Comparison of ENCODE assay signal across 8 mouse cellular contexts in genomic region chr9:75221420-75222287, GRCm38 (mm10). TPM values are rescaled to one million over a fixed set of nuclear protein-coding genes. Genes with fewer than 3 reads are reported as not detected.
DNase-seq lines count a peak whose midpoint lies in the region; ATAC-seq lines count a peak whose summit lies in the region.

No protein-coding gene starts in this region.

- 69% methylated on average over 10 of the region's 10 CpGs for WGBS in forebrain, embryonic 12.5 days
- 66% methylated on average over 10 of the region's 10 CpGs for WGBS in forebrain, embryonic 11.5 days
- 68% methylated on average over 10 of the region's 10 CpGs for WGBS in kidney, embryonic 14.5 days
- 69% methylated on average over 10 of the region's 10 CpGs for WGBS in midbrain, embryonic 15.5 days

- no peak overlapping the region for H3K27ac ChIP-seq in forebrain, embryonic 12.5 days
- no peak overlapping the region for H3K27ac ChIP-seq in forebrain, embryonic 11.5 days (ENCODE audit: low read depth, low read length)
- H3K27ac ChIP-seq in kidney, embryonic 14.5 days (ENCODE audit: low read depth, low read length), result no peak overlapping the region
- no peak overlapping the region for H3K27ac ChIP-seq in midbrain, embryonic 15.5 days

- no peak overlapping the region for H3K9ac ChIP-seq in forebrain, embryonic 12.5 days
- no peak overlapping the region for H3K9ac ChIP-seq in forebrain, embryonic 11.5 days (ENCODE audit: low read length)
- H3K9ac ChIP-seq in kidney, embryonic 14.5 days (ENCODE audit: low read depth, low read length), result no peak overlapping the region
- H3K9ac ChIP-seq in midbrain, embryonic 15.5 days, result no peak overlapping the region

- no peaks in the 10 kb centered on the region for H3K4me1 ChIP-seq in forebrain, embryonic 12.5 days
- no peaks in the 10 kb centered on the region for H3K4me1 ChIP-seq in forebrain, embryonic 11.5 days (replicated peaks; ENCODE audit: control insufficient read depth, insufficient read depth, low read length)
- H3K4me1 ChIP-seq in kidney, embryonic 14.5 days (ENCODE audit: control insufficient read depth, insufficient read depth, low read length), result no peaks in the 10 kb centered on the region
- no peaks in the 10 kb centered on the region for H3K4me1 ChIP-seq in midbrain, embryonic 15.5 days

- H3K4me3 ChIP-seq in forebrain, embryonic 12.5 days (replicated peaks), result no peak overlapping the region
- H3K4me3 ChIP-seq in forebrain, embryonic 11.5 days (ENCODE audit: low read depth, low read length), result no peak overlapping the region
- H3K4me3 ChIP-seq in kidney, embryonic 14.5 days (ENCODE audit: low read length), result no peak overlapping the region
- no peak overlapping the region for H3K4me3 ChIP-seq in midbrain, embryonic 15.5 days

- 0 out of 2 replicates have a peak, but pooled peaks have one; percentile 17 for ATAC-seq in forebrain, embryonic 12.5 days (ENCODE audit: low FRiP score)
- ATAC-seq in forebrain, embryonic 11.5 days (replicated peaks; ENCODE audit: low FRiP score), result no peak
- ATAC-seq in kidney, embryonic 14.5 days (ENCODE audit: low FRiP score, low TSS enrichment), result peak; percentile 81
- peak; percentile 42; the same call in 1 of the 2 replicates for ATAC-seq in midbrain, embryonic 15.5 days (replicated peaks)

- H3K36me3 ChIP-seq in forebrain, embryonic 12.5 days (replicated peaks), result peaks cover 36% of the 10 kb centered on the region
- H3K36me3 ChIP-seq in forebrain, embryonic 11.5 days (ENCODE audit: control insufficient read depth, insufficient read depth, low read length), result no peaks in the 10 kb centered on the region; the same call in 1 of the 2 replicates
- H3K36me3 ChIP-seq in kidney, embryonic 14.5 days (ENCODE audit: control insufficient read depth, insufficient read depth, low read length), result peaks cover 13% of the 10 kb centered on the region; the same call in 1 of the 2 replicates
- peaks cover 9% of the 10 kb centered on the region; the same call in 1 of the 2 replicates for H3K36me3 ChIP-seq in midbrain, embryonic 15.5 days (replicated peaks)

- H3K9me3 ChIP-seq in forebrain, embryonic 12.5 days, result no peaks in the 10 kb centered on the region
- H3K9me3 ChIP-seq in forebrain, embryonic 11.5 days (ENCODE audit: control insufficient read depth, low read length), result no peaks in the 10 kb centered on the region
- no peaks in the 10 kb centered on the region for H3K9me3 ChIP-seq in kidney, embryonic 14.5 days (ENCODE audit: control insufficient read depth, low read length)
- H3K9me3 ChIP-seq in midbrain, embryonic 15.5 days, result no peaks in the 10 kb centered on the region

- H3K27me3 ChIP-seq in forebrain, embryonic 12.5 days, result no peaks in the 10 kb centered on the region
- no peaks in the 10 kb centered on the region for H3K27me3 ChIP-seq in forebrain, embryonic 11.5 days (ENCODE audit: control insufficient read depth, insufficient read depth, low read length)
- H3K27me3 ChIP-seq in kidney, embryonic 14.5 days (ENCODE audit: control insufficient read depth, insufficient read depth, low read length), result no peaks in the 10 kb centered on the region
- H3K27me3 ChIP-seq in midbrain, embryonic 15.5 days (replicated peaks), result no peaks in the 10 kb centered on the region

- no peak for DNase-seq in forebrain, embryonic 11.5 days (ENCODE audit: low spot score)
- peak; percentile 92 for DNase-seq in 3T3-L1 (ENCODE audit: low read depth, low spot score)
- peak; percentile 5 for DNase-seq in c-Kit-positive CD71-positive TER-119-positive erythroid progenitor cells, embryonic 14.5 days (ENCODE audit: low spot score)
- no peak for DNase-seq in frontal cortex, postnatal 14 days (ENCODE audit: low spot score in 2 of 2)
- DNase-seq in cerebellum, adult 9-10 months, result no peak

- no peak overlapping the region for H3K4me2 ChIP-seq in forebrain, embryonic 12.5 days
- H3K4me2 ChIP-seq in forebrain, embryonic 11.5 days (ENCODE audit: low read depth, low read length, severe bottlenecking), result no peak overlapping the region
- no peak overlapping the region for H3K4me2 ChIP-seq in kidney, embryonic 14.5 days (replicated peaks; ENCODE audit: low read depth, low read length)
- no peak overlapping the region for H3K4me2 ChIP-seq in midbrain, embryonic 15.5 days

RNA-seq across cellular contexts. Expression of gene Myo5c, which starts 10.2 kb away (rescaled TPM):
- 0.63 and 1.3 TPM in 2 replicates for polyA plus RNA-seq in forebrain, embryonic 12.5 days (2016; fragmentation: Nextera tagmentation; extraction: Ambion mirVana)
- 0.55 and 0.72 TPM in 2 replicates for polyA plus RNA-seq in forebrain, embryonic 11.5 days (2014; fragmentation: Nextera tagmentation; extraction: Ambion mirVana)
- polyA plus RNA-seq in kidney, embryonic 14.5 days (2014; fragmentation: Nextera tagmentation; extraction: Ambion mirVana), result 3.9 and 4.4 TPM in 2 replicates
- 0.32 and 0.56 TPM in 2 replicates for polyA plus RNA-seq in midbrain, embryonic 15.5 days (2015; fragmentation: Nextera tagmentation; extraction: Ambion mirVana)

Comparison
In these comparisons a context has a peak if more than half of its experiments do, and no peak if none do; other contexts are left out.
1. DNase-seq: peak in 3T3-L1 (single experiment) and c-Kit-positive CD71-positive TER-119-positive erythroid progenitor cells, embryonic 14.5 days (single experiment); none in forebrain, embryonic 11.5 days (single experiment), frontal cortex, postnatal 14 days (0 of 2) and cerebellum, adult 9-10 months (single experiment).